Mouse (Mus musculus): Measurements from ENCODE around the gene Prkra. TPM values are rescaled to one million over a fixed set of nuclear protein-coding genes. Genes with fewer than 3 reads are reported as not detected.

The Prkra gene
- total RNA-seq (2021) = 1 to 10 TPM; 3.0 TPM
- long read RNA-seq, experiment 1, partial matches to known transcripts = 0 of 2 reads
- long read RNA-seq, experiment 1, other reads (novel, unspliced or antisense) = 0 of 2 reads
- long read RNA-seq, experiment 2, partial matches to known transcripts = 0 of 1 reads
- long read RNA-seq, experiment 2, other reads (novel, unspliced or antisense) = 0 of 1 reads

GRCm38 (mm10) chr2:76647883-76648570 lies at the start of gene Prkra, which contains the start of gene Pjvk:
TSS of gene Prkra (minus strand) at chr2:76648015.
TSS of gene Pjvk (plus strand) at chr2:76648476.
- peak; percentile 97 for DNase-seq (ENCODE audit: low spot score)

GRCm38 (mm10) chr2:76695290-76695689 lies 47.5 kb upstream of the Prkra start:
- no peak for DNase-seq (ENCODE audit: low spot score)

GRCm38 (mm10) chr2:76693765-76694164 lies 46.0 kb upstream of the Prkra start:
- no peak for DNase-seq (ENCODE audit: low spot score)

GRCm38 (mm10) chr2:76690436-76691204 lies 42.8 kb upstream of the Prkra start:
- peak; percentile 62 for DNase-seq (ENCODE audit: low spot score)

GRCm38 (mm10) chr2:76688162-76688561 lies 40.3 kb upstream of the Prkra start:
- DNase-seq (ENCODE audit: low spot score) = no peak

- DNase-seq (ENCODE audit: low spot score) = no peak
Observed at GRCm38 (mm10) chr2:76687608-76688007, 39.8 kb upstream of the Prkra start.

- no peak for DNase-seq (ENCODE audit: low spot score)
Observed at GRCm38 (mm10) chr2:76686986-76687385, 39.2 kb upstream of the Prkra start.

GRCm38 (mm10) chr2:76682301-76682700 lies 34.5 kb upstream of the Prkra start:
- DNase-seq (ENCODE audit: low spot score) = no peak

GRCm38 (mm10) chr2:76676401-76677226 lies 28.8 kb upstream of the Prkra start:
- no peak for DNase-seq (ENCODE audit: low spot score)

GRCm38 (mm10) chr2:76675949-76676348 lies 28.1 kb upstream of the Prkra start:
- DNase-seq (ENCODE audit: low spot score) = no peak

- no peak for DNase-seq (ENCODE audit: low spot score)
Observed at GRCm38 (mm10) chr2:76675451-76675850, 27.6 kb upstream of the Prkra start.

- peak; percentile 70 for DNase-seq (ENCODE audit: low spot score)
Observed at GRCm38 (mm10) chr2:76674725-76675427, 27.1 kb upstream of the Prkra start, which contains the start of gene Plekha3. TSS of gene Plekha3 (plus strand) at chr2:76675281.

- peak; percentile 49 for DNase-seq (ENCODE audit: low spot score)
Observed at GRCm38 (mm10) chr2:76673472-76674081, 25.8 kb upstream of the Prkra start.

- peak; percentile 76 for DNase-seq (ENCODE audit: low spot score)
Observed at GRCm38 (mm10) chr2:76672966-76673392, 25.2 kb upstream of the Prkra start, which contains the start of gene Fkbp7. TSS of gene Fkbp7 (minus strand) at chr2:76673116.

GRCm38 (mm10) chr2:76672134-76672745 lies 24.4 kb upstream of the Prkra start:
- DNase-seq (ENCODE audit: low spot score) = no peak

GRCm38 (mm10) chr2:76671641-76672040 lies 23.8 kb upstream of the Prkra start:
- no peak for DNase-seq (ENCODE audit: low spot score)

GRCm38 (mm10) chr2:76667200-76667599 lies 19.4 kb upstream of the Prkra start:
- DNase-seq (ENCODE audit: low spot score) = no peak

- no peak for DNase-seq (ENCODE audit: low spot score)
Observed at GRCm38 (mm10) chr2:76665531-76665930, 17.7 kb upstream of the Prkra start.

- DNase-seq (ENCODE audit: low spot score) = no peak
Observed at GRCm38 (mm10) chr2:76659419-76659818, 11.6 kb upstream of the Prkra start.

GRCm38 (mm10) chr2:76658551-76658950 lies 10.7 kb upstream of the Prkra start:
- no peak for DNase-seq (ENCODE audit: low spot score)

Data from gastrocnemius, adult 18-20 months (tissue).